Mouse (Mus musculus) ES-E14 (cell line): ENCODE data around the gene Pde9a. TPM values are rescaled to one million over a fixed set of nuclear protein-coding genes. Genes with fewer than 3 reads are reported as not detected.
"Not testable (repeated sequence)": the region's sequence is repeated elsewhere in the genome, so short reads cannot be mapped to it uniquely, and the experiment has no call there.

ENCODE experiments used
- DNase-seq: peaks from one replicate; pipeline ENCODE4 v3.0.0-alpha.2; 2013; ENCODE audit warnings: low read depth, low spot score
- H3K27ac ChIP-seq: 2 replicates; pipeline ENCODE4 v1.5.1; 2012; ENCODE audit warnings: low read depth, mild to moderate bottlenecking, low read length, moderate library complexity, mixed read lengths; ENCODE audit not compliant: poor library complexity, insufficient read depth, severe bottlenecking
- H3K36me3 ChIP-seq: 2 replicates; pipeline ENCODE4 v1.6.1; 2012; ENCODE audit warnings: mild to moderate bottlenecking, low read length, moderate library complexity, mixed read lengths; ENCODE audit not compliant: control insufficient read depth, poor library complexity, insufficient read depth, severe bottlenecking
- H3K4me1 ChIP-seq, 2 experiments: fragments of 150-350 bp in 1 of 2; sonication (generic) in 1 of 2; 2 replicates each; pipeline ENCODE4 v1.6.1; 2012; ENCODE audit warnings: low read length in 2 of 2, mild to moderate bottlenecking in 1 of 2, mixed read lengths in 1 of 2; ENCODE audit not compliant: control insufficient read depth in 2 of 2, insufficient read depth in 2 of 2, poor library complexity in 1 of 2
- H3K4me3 ChIP-seq, 2 experiments: fragments of 150-350 bp in 1 of 2; sonication (generic) in 1 of 2; 2 replicates each; pipeline ENCODE4 v1.5.1; 2012; ENCODE audit warnings: low read length in 2 of 2, low read depth in 1 of 2, mild to moderate bottlenecking in 1 of 2, mixed read lengths in 1 of 2; ENCODE audit not compliant: insufficient read depth in 1 of 2, poor library complexity in 1 of 2, severe bottlenecking in 1 of 2
- H3K9ac ChIP-seq: 2 replicates; pipeline ENCODE4 v1.6.1; 2012; ENCODE audit warnings: low read depth, mild to moderate bottlenecking, low read length, mixed read lengths; ENCODE audit not compliant: poor library complexity, insufficient read depth, severe bottlenecking
- H3K9me3 ChIP-seq: fragments of 150-350 bp; sonication (generic); 2 replicates; pipeline ENCODE4 v1.6.1; 2012; ENCODE audit warnings: low read depth, mild to moderate bottlenecking, low read length; ENCODE audit not compliant: control insufficient read depth, insufficient read depth
- CHD2 ChIP-seq: IDR thresholded peaks from 2 replicates; pipeline ENCODE4 v1.6.1; 2014; ENCODE audit warnings: mild to moderate bottlenecking, low read depth, low read length, inconsistent platforms
- HCFC1 ChIP-seq: IDR thresholded peaks from 2 replicates; pipeline ENCODE4 v1.6.1; 2012; ENCODE audit warnings: low read length, inconsistent platforms, borderline replicate concordance; ENCODE audit not compliant: insufficient read depth
- MAFK ChIP-seq: IDR thresholded peaks from 2 replicates; pipeline ENCODE4 v1.6.1; 2014; ENCODE audit warnings: mild to moderate bottlenecking, low read depth, low read length, inconsistent platforms; ENCODE audit not compliant: insufficient read depth
- ZC3H11A ChIP-seq: IDR thresholded peaks from 2 replicates; pipeline ENCODE4 v1.6.1; 2012; ENCODE audit warnings: low read depth, mild to moderate bottlenecking, inconsistent platforms, low read length, borderline replicate concordance
- ZNF384 ChIP-seq: IDR thresholded peaks from 2 replicates; pipeline ENCODE4 v1.6.1; 2012; ENCODE audit warnings: low read depth, low read length, inconsistent platforms
- in situ Hi-C, 2 experiments: fragments of 600-800 bp; cut with MboI; formaldehyde crosslinking; loops; one replicate each; pipeline ENCODE4 v1.15.1; 2025; ENCODE audit warnings: low sequenced_read_pairs in 2 of 2, inconsistent platforms in 1 of 2; ENCODE audit not compliant: unreplicated experiment in 2 of 2
- total RNA-seq: library from RNA; depleted of rRNA; stranded (reverse); fragments of 300-350 nt; gene quantifications from 2 replicates; pipeline ENCODE4 v1.2.3, GENCODE M21; 2012

Gene Pde9a
- total RNA-seq, 1 experiment, result 3.9 TPM

DNA sequence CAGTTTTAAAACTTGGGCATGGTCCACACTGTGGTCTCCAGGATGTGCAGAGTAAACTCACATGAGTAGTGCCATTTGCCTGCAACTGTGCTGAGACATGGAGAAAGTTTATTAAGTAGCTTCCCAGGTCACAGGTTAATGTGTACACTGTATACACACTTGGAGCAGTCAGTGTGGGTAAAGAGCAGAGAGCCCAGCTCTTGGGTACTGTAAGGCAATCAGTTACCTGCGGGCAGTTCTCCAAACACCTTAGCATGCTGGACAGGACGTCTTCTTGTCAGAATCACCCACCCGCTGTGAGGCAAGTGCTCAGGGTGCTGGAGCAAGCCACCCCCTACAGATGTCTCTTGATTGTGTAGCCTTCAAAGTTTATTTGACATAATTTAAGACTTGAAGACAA lies 41.2 kb upstream of the Pde9a start:
- in situ Hi-C loops, result loop anchor here in 1 of 2 experiments (25.0 kb wide), 1 partner anchor 142 kb away; no protein-coding TSS in a partner anchor
- Histone ChIP-seq H3K36me3 (peaks cover 18% of the 10 kb centered on the region), H3K4me1 (peaks cover 0 to 2% of the 10 kb centered on the region in 2 experiments; a peak in 2 of 4 replicates), H3K9ac (no peak overlapping the region), H3K27ac (no peak overlapping the region), H3K4me3 (no peak overlapping the region), H3K9me3 (no peaks in the 10 kb centered on the region)
- TF ChIP-seq HCFC1, result no peak
- TF ChIP-seq ZNF384, result no peak
- TF ChIP-seq MAFK, result no peak
- no peak for TF ChIP-seq ZC3H11A
- no peak for TF ChIP-seq CHD2
- DNase-seq, result no peak

DNA sequence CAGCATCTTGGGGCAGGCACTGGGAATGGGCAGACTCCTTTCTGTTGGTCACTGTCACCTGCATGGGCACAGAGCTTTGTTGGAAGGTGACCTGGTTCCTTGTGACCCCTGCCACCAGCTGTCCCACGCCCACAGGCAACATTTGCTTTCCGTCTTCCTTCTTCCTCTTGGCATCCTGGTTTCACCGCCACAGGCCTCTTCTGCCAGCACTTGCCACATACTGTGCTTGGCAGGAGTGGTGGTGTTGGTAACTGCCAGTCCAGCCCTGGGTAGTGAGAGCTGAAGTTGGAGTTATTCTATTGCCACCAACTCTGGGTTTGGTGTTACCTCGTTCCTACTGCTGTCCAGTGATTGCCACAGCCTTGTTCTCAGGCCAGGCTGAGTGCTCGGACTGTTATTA lies 37.9 kb upstream of the Pde9a start:
- Histone ChIP-seq H3K9ac (no peak overlapping the region), H3K36me3 (peaks cover 17% of the 10 kb centered on the region), H3K9me3 (no peaks in the 10 kb centered on the region), H3K4me1 (peaks cover 2 to 6% of the 10 kb centered on the region in 2 experiments; a peak in 2 of 4 replicates), H3K27ac (no peak overlapping the region), H3K4me3 (no peak overlapping the region)
- DNase-seq, result no peak
- TF ChIP-seq ZNF384 (no peak), MAFK (no peak), HCFC1 (no peak), CHD2 (no peak), ZC3H11A (no peak)
- in situ Hi-C loops, result loop anchor here in 1 of 2 experiments (25.0 kb wide), 1 partner anchor 139 kb away; no protein-coding TSS in a partner anchor

DNA sequence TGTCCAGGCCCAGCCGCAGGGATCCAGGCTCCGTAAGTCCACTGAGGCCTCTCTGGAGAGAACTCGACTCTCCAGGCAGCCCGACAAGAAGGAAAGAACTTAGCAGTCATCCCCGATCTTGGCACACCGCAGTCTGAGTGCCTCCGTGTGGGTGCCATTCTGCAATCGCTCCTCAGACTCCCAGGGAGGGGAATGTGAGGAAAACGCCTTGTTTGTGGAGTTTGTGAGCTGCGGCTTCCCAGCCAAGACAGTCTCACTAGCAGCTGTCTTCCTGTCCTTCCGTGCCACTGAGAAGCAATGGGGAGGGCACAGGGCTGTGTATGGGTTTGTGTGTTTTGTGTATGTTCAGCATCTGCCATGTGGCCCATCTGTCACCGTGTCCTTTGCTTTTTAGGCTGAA lies 36.6 kb upstream of the Pde9a start:
- Histone ChIP-seq H3K9me3 (no peaks in the 10 kb centered on the region), H3K9ac (no peak overlapping the region), H3K27ac (no peak overlapping the region), H3K36me3 (peaks cover 17% of the 10 kb centered on the region), H3K4me1 (peaks cover 2 to 6% of the 10 kb centered on the region in 2 experiments; a peak in 2 of 4 replicates), H3K4me3 (no peak overlapping the region)
- TF ChIP-seq MAFK (no peak), ZNF384 (no peak), ZC3H11A (no peak), CHD2 (no peak)
- in situ Hi-C loops, result loop anchor here in 1 of 2 experiments (25.0 kb wide), 1 partner anchor 138 kb away; no protein-coding TSS in a partner anchor
- DNase-seq, result no peak

DNA sequence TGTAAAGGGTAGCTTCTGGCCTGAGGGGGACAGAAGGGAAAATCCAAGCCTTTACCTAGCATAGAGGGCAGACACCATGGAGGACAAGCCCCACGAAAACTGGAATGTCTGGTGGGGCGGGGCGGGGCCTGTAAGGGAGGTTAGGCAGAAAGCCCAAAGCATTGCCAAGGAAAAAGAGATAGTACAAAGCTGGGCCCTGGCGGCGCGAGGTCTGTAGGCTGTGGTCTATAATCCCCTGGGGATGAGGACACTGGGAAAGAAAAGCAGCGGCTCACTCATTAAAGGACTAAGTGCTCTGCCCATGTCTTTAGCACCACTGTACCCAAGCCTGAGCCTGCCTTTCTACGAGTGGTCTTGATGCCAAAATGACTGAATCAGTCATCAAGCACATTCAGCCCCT lies 34.0 kb upstream of the Pde9a start:
- Histone ChIP-seq H3K36me3 (peaks cover 13% of the 10 kb centered on the region), H3K4me1 (peaks cover 2 to 7% of the 10 kb centered on the region in 2 experiments; a peak in 2 of 4 replicates), H3K27ac (no peak overlapping the region), H3K9me3 (no peaks in the 10 kb centered on the region), H3K9ac (no peak overlapping the region), H3K4me3 (no peak overlapping the region)
- no peak for DNase-seq
- in situ Hi-C loops, result no loop called here
- no peak for TF ChIP-seq CHD2

DNA sequence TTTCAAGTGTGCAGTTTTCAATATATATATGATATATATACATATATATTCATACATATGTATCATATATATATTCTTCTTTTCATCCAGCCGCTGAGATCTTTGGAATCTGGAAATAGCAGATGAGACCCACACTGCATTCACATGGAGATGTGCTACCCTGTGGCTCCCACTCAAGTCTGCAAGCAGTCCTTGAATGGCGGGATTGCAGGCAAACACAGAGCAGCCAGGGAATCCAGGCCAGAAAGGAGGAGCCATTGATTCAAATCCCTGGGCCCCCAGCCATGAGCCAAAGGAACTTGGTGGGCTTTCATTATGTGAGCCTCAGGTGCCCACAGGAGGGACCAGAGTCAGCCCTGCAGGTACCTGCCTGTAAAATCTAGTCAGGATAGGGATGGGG lies 32.8 kb upstream of the Pde9a start:
- in situ Hi-C loops, result no loop called here
- peaks cover 2 to 7% of the 10 kb centered on the region in 2 experiments; a peak in 2 of 4 replicates for H3K4me1 ChIP-seq
- H3K9ac ChIP-seq, result no peak overlapping the region
- no peak overlapping the region for H3K4me3 ChIP-seq
- H3K36me3 ChIP-seq, result peaks cover 13% of the 10 kb centered on the region
- no peak for DNase-seq
- no peak for TF ChIP-seq MAFK
- no peak for TF ChIP-seq HCFC1
- no peak for TF ChIP-seq ZNF384
- TF ChIP-seq CHD2, result no peak
- TF ChIP-seq ZC3H11A, result no peak
- H3K9me3 ChIP-seq, result no peaks in the 10 kb centered on the region
- no peak overlapping the region for H3K27ac ChIP-seq

DNA sequence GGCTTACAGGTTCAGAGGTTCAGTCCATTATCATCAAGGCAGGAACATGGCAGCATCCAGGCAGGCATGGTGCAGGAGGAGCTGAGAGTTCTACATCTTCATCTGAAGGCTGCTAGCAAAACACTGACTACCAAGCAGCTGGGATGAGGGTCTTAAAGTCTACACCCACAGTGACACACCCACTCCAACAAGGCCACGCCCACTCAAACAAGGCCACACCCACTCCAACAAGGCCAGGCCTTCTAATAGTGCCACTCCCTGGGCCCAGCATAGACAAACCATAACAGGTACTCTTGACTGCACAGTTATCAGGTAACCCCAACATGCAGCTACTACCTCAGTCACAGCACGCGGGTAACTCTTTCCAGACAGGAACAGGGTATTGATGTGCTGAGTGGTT lies 31.3 kb upstream of the Pde9a start:
- H3K9me3 ChIP-seq, H3K36me3 ChIP-seq, H3K4me3 ChIP-seq, in situ Hi-C loops, DNase-seq, H3K4me1 ChIP-seq, H3K9ac ChIP-seq, H3K27ac ChIP-seq: not testable (repeated sequence)
